Mouse (Mus musculus): Measurements from ENCODE around the gene Slc16a9. TPM values are rescaled to one million over a fixed set of nuclear protein-coding genes. Genes with fewer than 3 reads are reported as not detected.

Gene Slc16a9
- polyA plus RNA-seq, 1 experiment: 0.04 TPM

GRCm38 (mm10) chr10:70225760-70226159 is 19.1 kb upstream of the Slc16a9 start:
- Histone ChIP-seq H3K36me3 (ENCODE audit: control insufficient read depth, insufficient read depth) (no peaks in the 10 kb centered on the region), H3K79me2 (ENCODE audit: control insufficient read depth, insufficient read depth) (no peaks in the 10 kb centered on the region), H3ac (ENCODE audit: control insufficient read depth, insufficient read length) (no peak overlapping the region), H3K4me3 (no peak overlapping the region), H3K4me2 (ENCODE audit: low read depth) (no peak overlapping the region), H3K27me3 (ENCODE audit: control insufficient read depth, insufficient read depth, insufficient read length) (no peaks in the 10 kb centered on the region)
- TF ChIP-seq TCF3 (IDR thresholded peaks at IDR 0.05; ENCODE audit: insufficient read length, low read depth) (no peak), POLR2A (IDR thresholded peaks at IDR 0.05; ENCODE audit: insufficient read length, low read depth) (no peak), USF1 (IDR thresholded peaks at IDR 0.05; ENCODE audit: low read depth) (no peak), MYOG (IDR thresholded peaks at IDR 0.05; ENCODE audit: control insufficient read depth in 1 of 3, insufficient read depth in 1 of 3, insufficient read length in 2 of 3, low read depth in 2 of 3) (no peak), SRF (IDR thresholded peaks at IDR 0.05; ENCODE audit: control insufficient read depth, insufficient read length, low read depth) (no peak), POLR2AphosphoS2 (IDR thresholded peaks at IDR 0.05; ENCODE audit: insufficient read length, low read depth) (no peak), REST (IDR thresholded peaks at IDR 0.05; ENCODE audit: insufficient read depth, insufficient read length) (no peak), E2F4 (IDR thresholded peaks at IDR 0.05; ENCODE audit: insufficient read depth) (no peak), TCF12 (IDR thresholded peaks at IDR 0.05; ENCODE audit: insufficient read depth, poor library complexity, severe bottlenecking) (no peak), MYOD1 (IDR thresholded peaks at IDR 0.05; ENCODE audit: control insufficient read depth in 1 of 3, insufficient read length in 2 of 3, low read depth in 2 of 3) (no peak), CEBPB (IDR thresholded peaks at IDR 0.05; ENCODE audit: insufficient read depth, poor library complexity, severe bottlenecking) (no peak), MAX (IDR thresholded peaks at IDR 0.05; ENCODE audit: low read depth) (no peak)

- Histone ChIP-seq H3K4me2 (ENCODE audit: low read depth) (no peak overlapping the region), H3K4me3 (no peak overlapping the region), H3K27me3 (ENCODE audit: control insufficient read depth, insufficient read depth, insufficient read length) (no peaks in the 10 kb centered on the region), H3ac (ENCODE audit: control insufficient read depth, insufficient read length) (no peak overlapping the region), H3K79me2 (ENCODE audit: control insufficient read depth, insufficient read depth) (no peaks in the 10 kb centered on the region), H3K36me3 (ENCODE audit: control insufficient read depth, insufficient read depth) (no peaks in the 10 kb centered on the region)
- TF ChIP-seq POLR2AphosphoS2 (IDR thresholded peaks at IDR 0.05; ENCODE audit: insufficient read length, low read depth) (no peak), SRF (IDR thresholded peaks at IDR 0.05; ENCODE audit: control insufficient read depth, insufficient read length, low read depth) (no peak), POLR2A (IDR thresholded peaks at IDR 0.05; ENCODE audit: insufficient read length, low read depth) (no peak), TCF3 (IDR thresholded peaks at IDR 0.05; ENCODE audit: insufficient read length, low read depth) (no peak), MYOG (IDR thresholded peaks at IDR 0.05; ENCODE audit: control insufficient read depth in 1 of 3, insufficient read depth in 1 of 3, insufficient read length in 2 of 3, low read depth in 2 of 3) (no peak), MYOD1 (IDR thresholded peaks at IDR 0.05; ENCODE audit: control insufficient read depth in 1 of 3, insufficient read length in 2 of 3, low read depth in 2 of 3) (no peak), USF1 (IDR thresholded peaks at IDR 0.05; ENCODE audit: low read depth) (no peak), TCF12 (IDR thresholded peaks at IDR 0.05; ENCODE audit: insufficient read depth, poor library complexity, severe bottlenecking) (no peak), MAX (IDR thresholded peaks at IDR 0.05; ENCODE audit: low read depth) (no peak), REST (IDR thresholded peaks at IDR 0.05; ENCODE audit: insufficient read depth, insufficient read length) (no peak), CEBPB (IDR thresholded peaks at IDR 0.05; ENCODE audit: insufficient read depth, poor library complexity, severe bottlenecking) (no peak), E2F4 (IDR thresholded peaks at IDR 0.05; ENCODE audit: insufficient read depth) (no peak)
Measured at GRCm38 (mm10) chr10:70226608-70227007, 18.3 kb upstream of the Slc16a9 start.

GRCm38 (mm10) chr10:70230352-70230751 is 14.5 kb upstream of the Slc16a9 start:
- no peaks in the 10 kb centered on the region for H3K36me3 ChIP-seq (ENCODE audit: control insufficient read depth, insufficient read depth)
- H3ac ChIP-seq (ENCODE audit: control insufficient read depth, insufficient read length): no peak overlapping the region
- H3K27me3 ChIP-seq (ENCODE audit: control insufficient read depth, insufficient read depth, insufficient read length): no peaks in the 10 kb centered on the region
- H3K4me2 ChIP-seq (ENCODE audit: low read depth): no peak overlapping the region
- TF ChIP-seq MYOG (IDR thresholded peaks at IDR 0.05; ENCODE audit: control insufficient read depth in 1 of 3, insufficient read depth in 1 of 3, insufficient read length in 2 of 3, low read depth in 2 of 3) (peak in 2 of 3 experiments; percentile 44 to 53), USF1 (IDR thresholded peaks at IDR 0.05; ENCODE audit: low read depth) (no peak), TCF12 (IDR thresholded peaks at IDR 0.05; ENCODE audit: insufficient read depth, poor library complexity, severe bottlenecking) (no peak), MYOD1 (IDR thresholded peaks at IDR 0.05; ENCODE audit: control insufficient read depth in 1 of 3, insufficient read length in 2 of 3, low read depth in 2 of 3) (peak in 2 of 3 experiments; percentile 31 to 58)
- no peaks in the 10 kb centered on the region for H3K79me2 ChIP-seq (ENCODE audit: control insufficient read depth, insufficient read depth)
- H3K4me3 ChIP-seq: no peak overlapping the region

- Histone ChIP-seq H3K4me2 (ENCODE audit: low read depth) (no peak overlapping the region), H3K4me3 (no peak overlapping the region), H3K36me3 (ENCODE audit: control insufficient read depth, insufficient read depth) (no peaks in the 10 kb centered on the region), H3ac (ENCODE audit: control insufficient read depth, insufficient read length) (no peak overlapping the region), H3K79me2 (ENCODE audit: control insufficient read depth, insufficient read depth) (no peaks in the 10 kb centered on the region), H3K27me3 (ENCODE audit: control insufficient read depth, insufficient read depth, insufficient read length) (no peaks in the 10 kb centered on the region)
- TF ChIP-seq REST (IDR thresholded peaks at IDR 0.05; ENCODE audit: insufficient read depth, insufficient read length): no peak
- TF ChIP-seq MYOG (IDR thresholded peaks at IDR 0.05; ENCODE audit: control insufficient read depth in 1 of 3, insufficient read depth in 1 of 3, insufficient read length in 2 of 3, low read depth in 2 of 3): no peak
- TF ChIP-seq POLR2AphosphoS2 (IDR thresholded peaks at IDR 0.05; ENCODE audit: insufficient read length, low read depth): no peak
- TF ChIP-seq MYOD1 (IDR thresholded peaks at IDR 0.05; ENCODE audit: control insufficient read depth in 1 of 3, insufficient read length in 2 of 3, low read depth in 2 of 3): no peak
- no peak for TF ChIP-seq E2F4 (IDR thresholded peaks at IDR 0.05; ENCODE audit: insufficient read depth)
Measured at GRCm38 (mm10) chr10:70237936-70238335, 7.0 kb upstream of the Slc16a9 start.

- TF ChIP-seq REST (IDR thresholded peaks at IDR 0.05; ENCODE audit: insufficient read depth, insufficient read length): no peak
- no peak for TF ChIP-seq TCF12 (IDR thresholded peaks at IDR 0.05; ENCODE audit: insufficient read depth, poor library complexity, severe bottlenecking)
- no peak for TF ChIP-seq CEBPB (IDR thresholded peaks at IDR 0.05; ENCODE audit: insufficient read depth, poor library complexity, severe bottlenecking)
- TF ChIP-seq POLR2A (IDR thresholded peaks at IDR 0.05; ENCODE audit: insufficient read length, low read depth): no peak
- no peak for TF ChIP-seq MYOD1 (IDR thresholded peaks at IDR 0.05; ENCODE audit: control insufficient read depth in 1 of 3, insufficient read length in 2 of 3, low read depth in 2 of 3)
- TF ChIP-seq MAX (IDR thresholded peaks at IDR 0.05; ENCODE audit: low read depth): no peak
- no peak for TF ChIP-seq TCF3 (IDR thresholded peaks at IDR 0.05; ENCODE audit: insufficient read length, low read depth)
- H3K27me3 ChIP-seq (ENCODE audit: control insufficient read depth, insufficient read depth, insufficient read length): peaks cover 26% of the 10 kb centered on the region
- no peak overlapping the region for H3K4me2 ChIP-seq (ENCODE audit: low read depth)
Measured at GRCm38 (mm10) chr10:70242751-70243444, 2.0 kb upstream of the Slc16a9 start.

More at GRCm38 (mm10) chr10:70242751-70243444, 2.0 kb upstream of the Slc16a9 start:
- Histone ChIP-seq H3K79me2 (ENCODE audit: control insufficient read depth, insufficient read depth) (no peaks in the 10 kb centered on the region), H3ac (ENCODE audit: control insufficient read depth, insufficient read length) (no peak overlapping the region), H3K36me3 (ENCODE audit: control insufficient read depth, insufficient read depth) (no peaks in the 10 kb centered on the region), H3K4me3 (no peak overlapping the region)
